Mouse (Mus musculus): ENCODE data around the gene Tnip2.

DNA sequence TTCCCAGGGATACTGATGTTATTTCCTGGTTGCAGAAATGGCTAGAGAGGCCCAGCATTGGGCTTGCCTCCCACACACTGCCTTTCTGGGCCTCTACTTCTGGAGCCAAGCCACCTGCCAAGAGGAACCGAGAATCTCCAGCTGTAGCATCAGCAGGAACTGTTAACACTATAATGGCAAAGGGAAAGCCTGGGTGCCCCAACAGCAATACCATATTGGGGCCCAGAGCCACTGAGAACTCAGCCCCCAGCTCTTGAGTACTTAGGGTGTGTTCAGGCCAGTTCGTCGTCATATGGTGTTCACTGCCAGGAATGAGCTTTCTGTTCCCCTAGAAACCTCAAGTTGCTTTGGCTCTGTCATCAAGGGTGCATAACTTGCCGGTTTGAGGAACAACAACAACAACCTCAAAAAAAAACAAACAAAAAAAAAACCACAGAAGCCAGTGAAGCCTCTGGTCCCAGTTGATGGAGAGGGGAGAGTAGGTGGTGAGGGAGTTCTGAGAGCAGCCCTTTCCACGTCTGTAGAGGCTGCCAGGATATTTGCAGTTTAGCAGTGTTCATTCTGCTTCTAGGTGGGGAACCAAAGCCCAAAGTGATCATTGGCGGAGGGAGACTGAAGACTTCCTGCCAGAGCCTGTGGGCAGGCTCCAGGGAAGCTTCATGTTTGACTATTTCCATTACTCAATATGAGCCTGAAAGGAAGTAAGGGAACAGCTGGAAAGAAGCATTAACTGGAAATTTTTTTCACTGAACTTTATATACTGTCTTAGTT lies 26.3 kb downstream of the Tnip2 start:
- TF ChIP-seq POLR2A (IDR thresholded peaks at IDR 0.05; ENCODE audit: control insufficient read depth, extremely low read depth, insufficient read depth, low read length, poor library complexity) (no peak), CTCF (IDR thresholded peaks at IDR 0.05; ENCODE audit: borderline replicate concordance, control insufficient read depth, extremely low read depth, insufficient read depth, low read length, poor library complexity) (no peak)
